Mouse (Mus musculus): ENCODE results near the gene Mgl2.

The Mgl2 gene

DNA sequence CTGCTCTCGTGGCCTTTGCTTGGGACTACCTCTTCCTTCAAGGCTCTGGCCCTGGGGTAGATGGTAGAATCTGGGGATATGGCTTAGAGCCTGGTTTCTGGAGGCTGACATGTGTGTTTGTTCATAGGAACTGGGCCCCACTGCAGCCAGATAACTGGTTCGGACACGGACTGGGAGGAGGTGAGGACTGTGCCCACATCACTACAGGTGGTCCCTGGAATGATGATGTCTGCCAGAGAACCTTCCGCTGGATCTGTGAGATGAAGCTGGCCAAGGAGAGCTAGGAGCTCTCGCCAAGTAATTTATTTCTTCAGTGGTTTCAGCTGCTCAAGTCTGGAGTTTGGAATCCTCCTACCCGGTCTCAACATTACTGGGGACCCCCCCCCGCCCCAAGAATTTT lies 40.2 kb downstream of the Mgl2 start:
- no peak for DNase-seq (ENCODE audit: low read depth)

DNA sequence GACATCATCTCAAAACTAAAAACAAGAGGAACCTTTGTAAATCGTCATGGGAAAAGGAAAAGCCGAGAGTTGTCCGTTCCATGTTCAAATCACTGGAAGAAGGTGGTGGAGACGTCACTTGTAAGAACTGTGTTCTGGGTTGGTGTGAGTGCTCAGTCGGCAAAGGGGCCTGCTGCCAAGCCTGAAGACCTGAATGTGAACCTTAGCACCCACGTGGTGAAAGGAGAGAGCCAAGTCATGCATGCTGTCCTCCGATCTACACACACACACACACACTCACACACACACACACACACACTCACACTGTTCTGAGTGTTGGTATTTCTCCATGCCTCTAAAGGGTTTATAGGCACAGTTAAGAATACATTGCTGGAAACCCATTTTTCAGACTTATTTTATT lies 41.1 kb downstream of the Mgl2 start:
- no peak for DNase-seq (ENCODE audit: low read depth)

DNA sequence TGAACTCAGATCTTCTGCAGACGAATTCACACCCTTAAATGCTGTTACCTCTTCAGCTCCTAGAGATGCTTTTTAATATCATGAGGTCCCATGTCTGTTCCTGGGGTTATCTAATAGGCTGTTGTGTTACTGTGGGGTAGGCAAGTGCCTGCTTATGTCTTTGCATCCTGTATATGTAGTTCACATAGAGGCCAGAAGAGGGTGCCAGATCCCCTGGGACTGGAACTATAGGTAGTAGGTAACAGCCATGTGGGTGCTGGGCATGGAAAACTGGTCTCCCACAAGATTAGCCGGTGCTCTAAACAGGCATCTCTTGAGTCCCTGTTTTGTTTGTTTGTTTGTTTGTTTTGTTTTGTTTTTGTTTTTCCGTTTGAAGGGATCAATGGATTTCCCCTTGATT lies 41.7 kb downstream of the Mgl2 start:
- DNase-seq (ENCODE audit: low read depth), result peak; percentile 77

DNA sequence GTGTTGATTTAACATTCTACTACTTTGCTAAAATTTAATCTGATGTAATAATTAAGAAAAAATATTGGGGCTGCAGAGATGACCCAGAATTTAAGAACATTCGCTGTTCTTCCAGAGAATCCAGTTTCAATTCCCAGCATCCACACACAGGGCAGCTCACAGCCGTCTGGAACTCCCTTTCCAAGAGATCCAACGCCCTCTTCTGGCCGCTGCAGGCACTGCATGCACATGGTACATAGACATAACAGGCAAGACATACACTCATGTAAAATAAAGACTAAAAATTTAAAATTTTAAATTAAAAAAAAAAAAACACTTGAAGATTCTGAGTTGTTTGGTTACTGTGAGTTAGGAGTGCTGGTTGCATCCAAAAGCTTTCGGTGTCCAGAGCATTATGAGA lies 42.2 kb downstream of the Mgl2 start:
- no peak for DNase-seq (ENCODE audit: low read depth)

DNA sequence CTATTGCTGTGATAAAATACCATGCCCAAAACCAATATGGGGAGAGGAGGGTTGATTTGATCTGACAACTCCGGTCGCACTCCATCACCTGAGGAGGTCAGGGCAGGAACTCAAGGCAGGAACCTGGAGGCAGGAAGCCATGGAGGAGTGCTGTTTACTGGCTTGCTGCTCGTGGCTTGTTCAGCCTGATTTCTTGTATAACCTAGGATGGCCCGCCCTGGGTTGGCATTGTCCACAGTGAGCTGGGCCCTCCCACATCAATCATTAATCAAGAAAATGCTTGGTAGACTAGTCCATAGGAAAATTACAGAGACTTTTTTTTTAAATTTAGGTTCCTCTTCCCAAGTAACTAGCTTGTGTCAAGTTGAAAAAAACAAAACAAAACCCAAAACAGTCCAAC lies 44.4 kb downstream of the Mgl2 start:
- DNase-seq (ENCODE audit: low read depth), result no peak

DNA sequence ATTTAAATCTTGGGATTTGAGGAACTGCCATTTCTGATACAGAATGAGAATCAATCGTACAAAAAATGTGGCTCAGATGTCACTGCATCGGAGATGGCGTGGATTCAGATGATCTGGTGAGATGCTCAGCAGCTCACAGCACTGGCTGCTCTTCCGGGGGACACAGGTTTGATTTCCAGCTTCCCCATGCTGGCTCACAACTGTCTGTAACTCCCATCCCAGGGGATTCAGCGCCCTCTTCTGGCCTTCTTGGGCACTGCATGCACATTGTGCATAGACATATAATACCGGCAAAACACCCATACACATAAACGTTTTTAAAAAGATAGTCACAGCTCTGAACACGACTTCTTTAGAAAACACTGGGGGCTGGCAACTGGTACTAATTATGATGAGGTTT lies 47.5 kb downstream of the Mgl2 start:
- peak; percentile 38 for DNase-seq (ENCODE audit: low read depth)

DNA sequence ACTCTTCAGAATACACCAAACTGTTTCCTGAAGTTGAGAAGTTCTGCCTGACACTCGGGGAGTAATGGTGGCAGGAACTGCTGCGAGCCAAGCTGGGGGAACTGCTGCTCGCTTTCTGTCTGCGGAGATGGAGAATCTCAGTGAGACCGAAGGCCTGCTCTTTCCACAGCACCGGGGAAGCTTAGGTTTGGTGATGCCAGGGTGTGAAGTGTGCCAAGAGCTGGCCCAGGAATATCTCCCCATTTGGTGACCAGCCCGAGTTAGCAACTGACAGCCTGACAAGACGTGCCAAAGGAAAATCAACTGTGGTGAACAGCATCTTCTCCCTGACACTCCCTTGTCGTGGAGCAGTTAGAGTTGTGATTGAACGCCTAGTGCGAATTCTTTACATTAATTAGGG lies 48.2 kb downstream of the Mgl2 start:
- no peak for DNase-seq (ENCODE audit: low read depth)

DNA sequence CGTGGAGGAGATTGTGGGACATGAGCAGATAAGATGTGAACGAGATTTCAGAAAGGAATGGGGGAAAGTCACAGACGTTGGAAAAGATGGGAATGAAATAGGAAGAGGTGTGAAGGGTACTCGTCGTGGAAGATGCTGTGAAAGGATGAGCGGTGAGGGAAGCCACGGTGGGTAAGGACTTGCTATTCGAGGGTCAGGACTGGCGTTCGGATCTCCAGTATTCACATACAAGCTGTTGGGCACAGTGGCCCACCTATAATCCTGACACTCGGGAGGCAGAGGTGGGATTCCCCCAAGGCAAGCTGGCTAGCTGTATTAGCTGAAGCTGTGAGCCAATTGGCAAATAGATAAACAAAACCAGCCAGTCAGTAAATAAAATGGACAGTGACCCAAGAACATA lies 48.6 kb downstream of the Mgl2 start:
- no peak for DNase-seq (ENCODE audit: low read depth)

DNA sequence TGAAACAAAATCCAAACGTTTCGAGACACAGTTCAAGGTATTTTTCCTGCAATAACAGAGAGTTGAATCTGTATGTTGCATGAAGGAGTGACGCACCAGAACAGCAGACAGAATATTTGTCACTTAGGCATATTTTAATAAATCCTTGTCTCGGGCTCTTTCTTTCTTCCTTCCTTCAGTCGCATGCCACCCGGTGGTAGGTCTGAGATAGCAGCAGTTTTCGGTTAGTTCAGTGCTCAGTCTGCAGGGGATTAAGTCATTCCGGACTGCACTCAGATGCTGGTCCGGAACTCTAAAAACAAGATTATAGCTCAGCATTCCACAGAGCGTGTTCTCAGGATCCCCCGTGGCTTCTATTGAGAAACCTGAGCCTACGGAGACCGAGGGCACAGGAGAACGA lies 49.3 kb downstream of the Mgl2 start:
- DNase-seq (ENCODE audit: low read depth), result peak; percentile 67

DNA sequence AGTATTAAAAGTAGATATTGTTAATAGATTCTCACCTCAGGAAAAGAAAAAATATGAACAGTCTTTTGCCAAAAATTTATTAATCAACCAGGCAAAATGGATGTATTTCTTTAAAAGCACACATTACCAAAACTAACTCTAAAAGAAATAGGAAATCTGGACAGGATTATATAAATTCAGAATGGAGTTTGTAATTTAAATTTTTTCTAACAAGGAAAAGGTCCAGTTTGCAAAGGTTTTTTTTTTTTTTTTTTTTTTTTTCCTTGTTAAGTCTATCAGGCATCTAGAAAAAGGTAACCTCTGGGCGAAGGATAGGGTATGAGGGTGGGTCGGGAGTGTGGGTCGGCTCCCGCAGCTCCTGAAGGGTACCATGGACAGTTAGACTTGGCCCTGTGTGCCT lies 50.4 kb downstream of the Mgl2 start:
- no peak for DNase-seq (ENCODE audit: low read depth)

DNA sequence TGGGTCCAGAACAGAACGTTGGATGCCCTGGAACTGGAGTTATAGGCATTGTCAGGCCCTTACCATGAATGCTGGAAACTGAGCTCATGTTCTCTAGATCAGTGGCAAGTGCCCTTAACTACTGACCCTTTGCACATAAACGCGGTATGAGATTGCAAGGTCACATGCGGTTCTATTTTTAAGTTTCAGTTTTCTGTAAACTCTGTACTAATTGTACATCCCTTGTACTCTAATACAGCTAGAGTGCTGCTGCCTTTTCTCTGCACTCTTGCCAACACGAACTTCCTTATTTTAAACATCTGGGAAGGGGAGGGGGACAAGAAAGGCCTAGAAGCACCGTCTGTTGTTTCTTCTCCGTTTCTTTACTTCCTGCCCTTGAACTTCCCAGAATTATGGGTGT lies 55.0 kb downstream of the Mgl2 start:
- no peak for DNase-seq (ENCODE audit: low read depth)
